Mouse (Mus musculus) midbrain, embryonic 16.5 days (tissue): Measurements from ENCODE around the gene Itprip. TPM values are rescaled to one million over a fixed set of nuclear protein-coding genes. Genes with fewer than 3 reads are reported as not detected.

Source experiments
- ATAC-seq: fragments of 200-750 bp; cut with Nextera tagmentation; 2 replicates; pipeline ENCODE4 v1.8.0; 2017; ENCODE audit warnings: moderate TSS enrichment
- H3K27ac ChIP-seq: fragments of 300-500 bp; sonication (generic); 2 replicates; pipeline ENCODE4 v1.5.1; 2014; ENCODE audit warnings: mild to moderate bottlenecking, low read length, mixed read lengths
- H3K27me3 ChIP-seq: fragments of 300-500 bp; sonication (generic); 2 replicates; pipeline ENCODE4 v1.6.1; 2014; ENCODE audit warnings: low read depth, low read length, mixed read lengths; ENCODE audit not compliant: control insufficient read depth, insufficient read depth
- H3K36me3 ChIP-seq: fragments of 300-500 bp; sonication (generic); 2 replicates; pipeline ENCODE4 v1.6.1; 2014; ENCODE audit warnings: mild to moderate bottlenecking, low read length, moderate library complexity, mixed read lengths; ENCODE audit not compliant: control insufficient read depth, insufficient read depth
- H3K4me1 ChIP-seq: fragments of 300-500 bp; sonication (generic); 2 replicates; pipeline ENCODE4 v1.6.1; 2014; ENCODE audit warnings: mild to moderate bottlenecking, low read length, mixed read lengths; ENCODE audit not compliant: control insufficient read depth, insufficient read depth
- H3K4me2 ChIP-seq: fragments of 300-500 bp; sonication (generic); 2 replicates; pipeline ENCODE4 v1.6.1; 2014; ENCODE audit warnings: mild to moderate bottlenecking, low read length, mixed read lengths
- H3K4me3 ChIP-seq: fragments of 300-500 bp; sonication (generic); 2 replicates; pipeline ENCODE4 v1.5.1; 2014; ENCODE audit warnings: low read depth, mild to moderate bottlenecking, low read length, moderate library complexity, mixed read lengths
- H3K9ac ChIP-seq: fragments of 300-500 bp; sonication (generic); 2 replicates; pipeline ENCODE4 v1.6.1; 2014; ENCODE audit warnings: low read depth, low read length, mixed read lengths
- H3K9me3 ChIP-seq: fragments of 300-500 bp; sonication (generic); replicated peaks from 2 replicates; pipeline ENCODE4 v1.6.1; 2014; ENCODE audit warnings: mild to moderate bottlenecking, low read length, mixed read lengths; ENCODE audit not compliant: control insufficient read depth, poor library complexity, severe bottlenecking
- WGBS: fragments of 180-500 bp; shearing (Covaris S2); extraction: QIAGEN DNeasy Blood & Tissue Kit; methylation state at CpG from one replicate; pipeline ENCODE4 v1.1.7; 2014; 5-methylcytosine and 5-hydroxymethylcytosine counted together
- polyA plus RNA-seq: library from polyadenylated mRNA; unstranded; fragments of >200 nt; fragmentation: Nextera tagmentation; extraction: Ambion mirVana; gene quantifications from 2 replicates; pipeline ENCODE4 v1.2.1, GENCODE M21; 2015

Gene Itprip
- polyA plus RNA-seq, 1 experiment from 2014 or later, result 3.5 TPM

- ATAC-seq, result no peak
- 90% methylated on average over 11 of the region's 11 CpGs for WGBS
- no peak overlapping the region for H3K4me3 ChIP-seq
- no peaks in the 10 kb centered on the region for H3K4me1 ChIP-seq
- H3K9ac ChIP-seq, result no peak overlapping the region
- no peaks in the 10 kb centered on the region for H3K9me3 ChIP-seq
- no peaks in the 10 kb centered on the region for H3K36me3 ChIP-seq
- no peak overlapping the region for H3K27ac ChIP-seq
- peaks cover 3% of the 10 kb centered on the region for H3K27me3 ChIP-seq
- no peak overlapping the region for H3K4me2 ChIP-seq
These were observed 17.4 kb upstream of the Itprip start for GRCm38 (mm10) chr19:47936490-47936889.

- no peak for ATAC-seq
- no peaks in the 10 kb centered on the region for H3K27me3 ChIP-seq
- H3K4me2 ChIP-seq, result no peak overlapping the region
- no peaks in the 10 kb centered on the region for H3K9me3 ChIP-seq
- no peak overlapping the region for H3K9ac ChIP-seq
- no peak overlapping the region for H3K4me3 ChIP-seq
- H3K36me3 ChIP-seq, result no peaks in the 10 kb centered on the region
- no peak overlapping the region for H3K27ac ChIP-seq
- 90% methylated on average over 6 of the region's 6 CpGs for WGBS
- H3K4me1 ChIP-seq, result no peaks in the 10 kb centered on the region
These were observed 16.4 kb upstream of the Itprip start for GRCm38 (mm10) chr19:47935530-47935929.

- Histone ChIP-seq H3K27ac (no peak overlapping the region), H3K36me3 (no peaks in the 10 kb centered on the region), H3K9ac (no peak overlapping the region), H3K4me3 (no peak overlapping the region), H3K4me1 (no peaks in the 10 kb centered on the region), H3K27me3 (no peaks in the 10 kb centered on the region), H3K4me2 (no peak overlapping the region), H3K9me3 (no peaks in the 10 kb centered on the region)
- ATAC-seq, result no peak
- 70% methylated on average over 16 of the region's 16 CpGs for WGBS
These were observed 15.6 kb upstream of the Itprip start for GRCm38 (mm10) chr19:47934636-47935238.

GRCm38 (mm10) chr19:47934146-47934545 lies 15.0 kb upstream of the Itprip start:
- no peaks in the 10 kb centered on the region for H3K27me3 ChIP-seq
- no peak overlapping the region for H3K27ac ChIP-seq
- H3K4me3 ChIP-seq, result no peak overlapping the region
- no peak for ATAC-seq
- no peak overlapping the region for H3K4me2 ChIP-seq
- H3K9me3 ChIP-seq, result no peaks in the 10 kb centered on the region
- 93% methylated on average over 8 of the region's 8 CpGs for WGBS
- H3K36me3 ChIP-seq, result no peaks in the 10 kb centered on the region
- no peak overlapping the region for H3K9ac ChIP-seq
- no peaks in the 10 kb centered on the region for H3K4me1 ChIP-seq

- Histone ChIP-seq H3K4me1 (no peaks in the 10 kb centered on the region), H3K4me3 (no peak overlapping the region), H3K9ac (no peak overlapping the region), H3K9me3 (no peaks in the 10 kb centered on the region), H3K27ac (no peak overlapping the region), H3K36me3 (no peaks in the 10 kb centered on the region), H3K27me3 (no peaks in the 10 kb centered on the region), H3K4me2 (no peak overlapping the region)
- WGBS, result 42% methylated on average over 7 of the region's 7 CpGs
- ATAC-seq, result peak; percentile 76
These were observed 13.0 kb upstream of the Itprip start for GRCm38 (mm10) chr19:47931982-47932638.

GRCm38 (mm10) chr19:47929043-47929442 lies 9.9 kb upstream of the Itprip start:
- 86% methylated on average over 4 of the region's 4 CpGs for WGBS
- H3K4me2 ChIP-seq, result no peak overlapping the region

GRCm38 (mm10) chr19:47927032-47927431 lies 7.9 kb upstream of the Itprip start:
- Histone ChIP-seq H3K27ac (no peak overlapping the region), H3K9ac (no peak overlapping the region), H3K4me2 (no peak overlapping the region), H3K4me1 (no peaks in the 10 kb centered on the region), H3K36me3 (no peaks in the 10 kb centered on the region), H3K9me3 (no peaks in the 10 kb centered on the region), H3K4me3 (no peak overlapping the region), H3K27me3 (no peaks in the 10 kb centered on the region)
- ATAC-seq, result no peak
- WGBS, result 89% methylated on average over 2 of the region's 2 CpGs

More at GRCm38 (mm10) chr19:47929043-47929442, 9.9 kb upstream of the Itprip start:
- no peaks in the 10 kb centered on the region for H3K4me1 ChIP-seq
- no peak for ATAC-seq
- no peaks in the 10 kb centered on the region for H3K36me3 ChIP-seq
- H3K4me3 ChIP-seq, result no peak overlapping the region
- H3K9me3 ChIP-seq, result no peaks in the 10 kb centered on the region
- no peaks in the 10 kb centered on the region for H3K27me3 ChIP-seq
- H3K27ac ChIP-seq, result no peak overlapping the region
- no peak overlapping the region for H3K9ac ChIP-seq

- H3K27ac ChIP-seq, result no peak overlapping the region
- H3K4me2 ChIP-seq, result no peak overlapping the region
- H3K4me3 ChIP-seq, result no peak overlapping the region
- H3K36me3 ChIP-seq, result no peaks in the 10 kb centered on the region
- no peaks in the 10 kb centered on the region for H3K9me3 ChIP-seq
- 84% methylated on average over 7 of the region's 7 CpGs for WGBS
- no peaks in the 10 kb centered on the region for H3K4me1 ChIP-seq
- ATAC-seq, result no peak
- H3K27me3 ChIP-seq, result no peaks in the 10 kb centered on the region
- no peak overlapping the region for H3K9ac ChIP-seq
These were observed 6.7 kb upstream of the Itprip start for GRCm38 (mm10) chr19:47925819-47926218.

- peak overlapping the region; percentile 65 for H3K4me3 ChIP-seq
- 3% methylated on average over 8 of the region's 8 CpGs for WGBS
- no peaks in the 10 kb centered on the region for H3K27me3 ChIP-seq
- no peaks in the 10 kb centered on the region for H3K9me3 ChIP-seq
- peak; percentile 19; the same call in 1 of the 2 replicates for ATAC-seq
- H3K4me2 ChIP-seq, result peak overlapping the region; percentile 81
- H3K4me1 ChIP-seq, result peaks cover 23% of the 10 kb centered on the region
- no peaks in the 10 kb centered on the region for H3K36me3 ChIP-seq
- H3K27ac ChIP-seq, result no peak overlapping the region
- peak overlapping the region; percentile 75; the same call in 1 of the 2 replicates for H3K9ac ChIP-seq
These were observed 872 bp upstream of the Itprip start for GRCm38 (mm10) chr19:47919966-47920375.
